Mouse (Mus musculus) G1E (cell line): ENCODE measurements around the gene Gm16223.

Source experiments
- CTCF ChIP-seq: IDR thresholded peaks from 2 replicates; pipeline ENCODE4 v1.5.1; 2012; ENCODE audit warnings: low read depth, low read length, inconsistent platforms, mixed read lengths
- GATA1 ChIP-seq: IDR thresholded peaks from 2 replicates; pipeline ENCODE4 v1.6.1; 2012; ENCODE audit warnings: borderline replicate concordance, low read length, inconsistent platforms, mixed read lengths

DNA sequence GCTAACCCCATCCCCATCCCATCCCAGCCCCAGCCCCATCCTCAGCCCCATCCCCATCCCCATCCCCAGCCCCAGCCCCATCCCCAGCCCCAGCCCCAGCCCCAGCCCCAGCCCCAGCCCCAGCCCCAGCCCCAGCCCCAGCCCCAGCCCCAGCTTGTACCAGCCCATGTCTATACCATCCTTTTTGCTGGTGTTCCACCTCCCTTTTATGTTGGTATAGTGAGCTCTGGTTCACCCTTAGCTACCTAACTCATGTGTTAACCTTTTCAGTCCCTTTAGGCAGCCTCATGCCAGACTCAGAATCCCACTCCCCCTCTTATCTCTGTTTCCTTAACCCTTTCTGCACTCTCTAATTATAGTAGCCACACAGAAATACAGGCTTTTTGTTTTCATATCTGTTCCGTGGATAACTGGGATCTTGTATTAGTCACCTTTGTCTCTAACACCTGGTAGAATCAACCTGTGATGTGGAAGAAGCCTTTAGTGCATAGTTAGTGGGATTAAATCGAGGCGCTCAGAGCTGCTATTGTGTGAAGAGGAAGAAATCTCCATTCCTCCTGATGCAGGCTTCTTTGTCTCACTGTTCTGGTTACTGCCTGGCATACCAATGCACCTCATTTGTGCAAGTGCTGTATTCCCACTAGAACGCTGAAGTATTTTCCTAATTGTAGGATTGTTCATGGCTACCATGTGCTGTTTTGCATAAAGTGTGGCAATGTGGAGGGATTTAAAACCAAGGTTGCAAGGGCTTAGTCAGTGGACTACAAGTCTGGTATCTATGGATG, 144.0 kb downstream of the Gm16223 start:
- no peak for TF ChIP-seq CTCF
- no peak for TF ChIP-seq GATA1
